Mouse (Mus musculus): ENCODE measurements around the gene Cyp1a2.

Gene Cyp1a2

DNA sequence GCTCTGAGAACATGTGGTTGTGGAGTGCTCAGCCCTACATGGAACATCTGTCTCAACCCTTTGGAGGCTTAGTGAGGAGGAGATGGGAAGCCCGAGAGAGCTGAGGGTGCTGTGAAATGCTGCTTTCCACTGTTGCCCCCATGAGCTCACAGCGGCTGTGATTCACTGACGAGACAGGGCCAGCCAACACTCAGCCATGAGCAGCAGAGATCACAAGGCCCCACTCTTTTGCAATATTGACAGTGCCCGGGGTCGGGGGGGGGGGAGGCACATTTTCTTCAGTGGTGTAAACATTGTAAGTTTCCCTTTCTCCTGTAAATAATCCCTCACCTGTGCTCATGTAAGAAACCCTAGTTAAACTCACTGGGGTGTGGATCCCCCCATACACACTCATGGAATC lies 12.0 kb downstream of the Cyp1a2 start:
- DNase-seq (ENCODE audit: low spot score): no peak

DNA sequence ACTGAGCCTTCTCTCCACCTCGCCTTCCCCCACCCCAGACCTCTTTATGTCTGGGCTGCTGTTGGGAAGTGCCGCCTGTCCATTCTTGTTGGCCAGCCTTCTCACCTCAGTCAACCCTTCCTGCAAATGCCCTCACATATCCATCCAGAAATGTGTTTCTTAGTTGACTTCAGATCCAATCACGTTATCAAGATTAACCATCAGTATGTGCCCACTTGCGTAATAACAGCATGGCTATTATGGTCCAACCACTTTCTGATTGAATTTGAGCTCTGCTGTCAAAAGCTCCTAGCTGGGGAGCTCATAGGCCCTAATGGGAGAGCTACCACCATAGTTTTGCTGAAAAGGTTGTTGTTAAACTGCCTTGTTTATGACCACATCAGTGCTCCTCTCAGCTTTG lies 12.5 kb downstream of the Cyp1a2 start:
- DNase-seq (ENCODE audit: low spot score): no peak

DNA sequence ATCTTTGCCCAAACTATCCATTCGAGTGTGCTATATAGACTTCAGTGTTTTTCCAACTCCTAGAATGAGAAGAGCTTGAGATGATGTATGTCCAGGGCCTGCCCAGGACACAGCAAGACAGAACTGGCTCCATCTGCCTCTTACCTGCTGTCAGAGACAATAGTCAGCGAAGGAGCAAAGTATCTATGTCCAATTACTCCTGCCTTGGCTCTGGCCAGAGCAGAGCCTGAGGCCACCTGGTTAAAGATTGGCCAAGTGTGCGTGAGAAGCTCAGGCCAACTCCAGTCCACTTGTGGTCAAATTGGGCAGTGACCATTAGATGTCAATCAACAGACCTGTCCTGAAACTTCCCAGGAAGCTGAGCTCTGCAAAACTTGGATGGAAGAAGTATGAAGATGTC lies 13.9 kb downstream of the Cyp1a2 start:
- DNase-seq (ENCODE audit: low spot score): no peak

DNA sequence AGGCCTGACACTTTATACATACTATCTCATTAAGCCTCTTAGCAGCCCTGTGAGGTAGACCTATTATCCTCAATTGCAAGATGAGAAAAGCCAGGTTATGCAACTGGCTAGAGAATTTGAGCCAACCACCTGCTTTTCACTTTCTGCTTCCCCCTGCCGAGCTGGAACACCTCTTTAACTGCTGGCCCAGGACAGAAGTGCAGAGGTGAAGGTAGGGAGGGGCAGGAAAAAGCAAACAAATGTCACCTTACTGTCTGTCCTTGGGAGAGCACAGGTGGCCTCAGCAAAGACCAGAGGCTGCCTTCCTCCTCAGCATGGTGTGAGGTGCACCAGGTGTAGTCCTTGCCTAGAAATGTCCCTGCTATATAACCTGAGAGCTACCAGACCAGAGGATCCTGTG lies 15.2 kb downstream of the Cyp1a2 start:
- DNase-seq (ENCODE audit: low spot score): no peak

DNA sequence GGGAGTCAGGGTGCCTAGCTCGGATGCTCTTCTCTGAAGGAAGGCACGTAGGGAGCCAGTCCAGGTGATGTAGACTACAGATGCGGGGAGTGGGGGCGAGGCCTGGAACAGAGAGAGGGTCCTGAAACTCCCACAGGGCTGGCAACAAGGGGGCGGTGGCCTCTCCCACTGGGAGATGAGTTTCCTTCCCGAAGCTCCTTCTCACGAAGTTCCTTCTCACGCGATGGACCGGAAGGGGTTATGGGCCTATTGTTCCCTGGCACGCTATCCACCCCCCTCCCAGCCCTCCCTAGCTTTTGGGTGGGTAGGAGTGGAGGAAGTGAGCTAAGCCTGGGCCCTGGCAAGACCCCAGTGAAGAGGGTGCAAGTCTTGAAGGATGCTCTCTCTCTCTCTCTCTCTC lies 15.7 kb downstream of the Cyp1a2 start:
- no peak for DNase-seq (ENCODE audit: low spot score)

DNA sequence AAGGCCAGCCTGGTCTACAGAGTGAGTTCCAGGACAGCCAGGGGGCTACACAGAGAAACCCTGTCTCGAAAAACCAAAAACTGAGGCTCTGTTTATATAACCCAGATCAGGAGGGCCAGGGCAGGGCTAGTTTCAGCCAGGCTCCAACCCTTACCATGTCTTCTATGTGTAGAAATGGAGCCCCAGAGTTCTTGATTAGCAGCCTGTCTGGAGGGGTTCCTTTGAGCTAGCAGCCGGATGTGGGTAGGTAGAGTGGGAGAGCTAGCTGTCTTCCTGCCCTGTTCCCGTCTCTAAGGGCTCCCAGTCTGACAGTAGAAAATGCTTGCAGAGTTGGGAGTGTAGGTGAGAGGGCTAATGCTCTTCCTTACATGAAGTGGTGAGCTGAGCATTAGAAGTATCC lies 16.4 kb downstream of the Cyp1a2 start:
- DNase-seq (ENCODE audit: low spot score): no peak

DNA sequence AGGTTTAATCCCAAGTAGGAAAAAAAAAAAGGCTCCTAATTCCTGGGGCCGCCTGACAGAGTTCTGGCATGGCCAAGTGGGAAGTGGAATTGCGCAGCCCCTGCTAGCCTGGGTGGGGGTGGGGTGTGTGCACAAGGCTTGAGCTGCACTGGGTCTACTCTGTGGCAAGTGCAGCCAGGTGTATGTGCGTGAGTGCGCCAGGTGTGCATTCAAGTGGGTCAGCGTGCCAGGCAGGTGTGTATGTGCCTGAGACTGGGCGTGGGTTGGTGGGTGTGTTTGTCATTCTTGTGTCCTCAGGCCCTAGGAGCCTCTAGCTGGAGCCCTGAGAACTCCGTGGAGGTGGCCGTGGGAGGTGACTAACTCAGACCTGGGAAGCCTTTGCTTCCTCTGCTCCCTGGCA lies 17.0 kb downstream of the Cyp1a2 start:
- no peak for DNase-seq (ENCODE audit: low spot score)

DNA sequence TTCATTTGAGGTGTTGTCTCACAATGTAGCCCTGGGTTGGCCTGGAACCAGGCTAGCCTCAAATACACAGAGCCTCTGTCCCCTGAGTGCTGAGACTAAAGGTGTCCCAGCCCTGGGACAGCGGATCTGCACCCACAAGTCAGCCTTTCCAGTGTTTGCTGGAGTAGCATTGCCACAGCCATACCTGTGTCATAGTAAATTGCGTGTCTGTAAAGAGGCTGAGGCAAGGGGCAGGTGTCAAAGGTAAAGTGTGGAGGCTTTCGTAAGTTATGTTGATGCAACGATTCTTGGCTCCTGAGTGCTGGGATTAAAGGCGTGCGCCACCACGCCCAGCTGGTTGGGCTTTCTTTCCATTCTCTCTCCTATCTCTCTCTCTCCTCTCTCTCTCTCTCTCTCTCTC lies 18.9 kb downstream of the Cyp1a2 start:
- no peak for DNase-seq (ENCODE audit: low spot score)

DNA sequence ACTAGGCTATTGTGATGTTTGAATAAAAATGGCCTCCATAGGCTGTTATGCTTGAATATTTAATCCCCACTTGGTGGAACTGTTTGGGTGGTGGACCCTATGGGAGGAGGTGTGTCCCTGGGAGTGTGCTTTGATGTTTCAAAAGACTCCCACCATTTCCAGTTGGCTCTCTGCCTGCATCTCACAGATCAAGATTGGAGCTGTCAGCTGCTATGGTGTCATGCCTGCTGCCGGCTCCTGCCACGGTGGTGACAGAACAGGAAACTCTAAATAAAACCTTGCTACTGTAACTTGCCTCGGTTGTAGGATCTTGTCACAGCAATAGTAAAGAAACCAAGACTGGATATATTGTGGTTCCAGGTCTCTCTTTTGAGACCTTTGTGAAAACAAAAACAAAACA lies 22.0 kb downstream of the Cyp1a2 start:
- DNase-seq (ENCODE audit: low spot score): no peak

DNA sequence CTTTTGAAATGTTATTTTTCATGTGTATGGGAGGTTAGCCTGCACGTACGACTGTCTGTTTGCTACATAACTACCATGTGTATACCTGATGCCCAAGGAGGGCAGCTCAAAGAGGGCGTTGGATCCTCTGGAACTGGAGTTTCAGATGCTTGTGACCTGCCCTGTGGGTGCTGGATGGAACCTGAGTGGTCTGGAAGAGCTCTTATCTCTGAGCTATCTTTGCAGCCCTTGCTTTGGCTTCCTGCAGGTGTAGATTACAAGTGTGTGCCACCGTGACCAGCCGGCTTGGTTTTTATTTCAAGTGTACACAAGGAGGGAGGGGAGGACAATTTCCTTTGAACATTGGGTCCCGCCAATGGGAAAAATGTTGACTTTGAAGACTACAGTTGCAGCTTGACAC lies 23.0 kb downstream of the Cyp1a2 start:
- DNase-seq (ENCODE audit: low spot score): no peak

DNA sequence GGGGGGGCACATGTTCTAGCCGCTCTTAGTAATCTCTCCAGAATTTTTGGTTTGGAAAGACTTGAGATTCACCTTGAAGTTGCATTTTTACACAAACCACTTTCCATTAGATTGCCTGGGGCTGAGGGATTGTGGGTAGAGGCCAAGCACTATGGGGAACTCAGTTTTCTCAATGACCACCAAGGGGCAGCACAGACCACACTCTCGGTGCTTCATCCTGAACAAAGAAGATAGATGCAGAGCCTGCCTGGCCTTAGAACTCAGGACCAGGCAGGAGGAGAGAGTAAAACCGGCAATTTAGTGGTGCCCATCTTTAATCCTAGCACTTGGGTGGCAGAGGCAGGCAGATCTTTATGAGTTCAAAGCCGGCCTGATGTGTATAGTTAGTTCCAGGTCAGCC lies 23.7 kb downstream of the Cyp1a2 start:
- DNase-seq (ENCODE audit: low spot score): peak; percentile 81

DNA sequence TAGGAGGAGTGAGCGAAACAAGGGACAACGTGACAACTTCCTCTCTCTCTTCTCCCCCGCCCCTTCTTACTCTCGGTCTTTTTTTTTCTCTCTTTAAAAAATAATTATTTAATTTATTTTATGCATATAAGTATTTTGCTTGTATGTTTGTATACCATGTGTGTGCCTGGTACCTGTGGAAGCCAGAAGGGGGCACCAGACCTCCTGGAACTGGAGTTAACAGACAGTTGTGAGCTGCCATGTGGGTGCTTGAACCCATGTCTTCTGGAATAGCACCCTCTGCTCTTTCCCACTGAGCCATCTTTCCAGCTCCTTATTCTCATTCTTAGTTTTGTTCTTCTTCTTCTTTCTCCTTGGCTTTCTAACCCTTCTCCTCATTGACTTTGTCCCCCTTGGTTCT lies 24.5 kb downstream of the Cyp1a2 start:
- DNase-seq (ENCODE audit: low spot score): no peak

DNA sequence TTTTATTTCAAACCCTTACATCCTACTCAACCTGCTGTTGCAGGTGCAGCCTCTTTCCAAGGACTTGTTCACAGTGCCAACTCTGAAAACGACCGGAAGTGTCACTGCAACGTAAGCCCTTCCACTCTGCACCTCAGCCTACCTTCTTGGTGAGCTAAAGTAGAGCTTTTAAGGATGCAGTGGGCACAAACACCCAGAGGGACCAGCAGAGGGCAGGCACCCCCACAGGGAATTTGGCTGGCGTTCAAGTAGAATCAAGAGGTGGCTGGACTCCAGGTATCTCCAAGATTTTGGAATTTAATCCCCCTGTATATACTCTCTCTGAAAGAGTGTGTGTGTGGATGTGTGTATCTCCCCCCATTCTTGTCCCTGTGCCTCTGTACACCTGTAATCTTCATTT lies 25.7 kb downstream of the Cyp1a2 start:
- no peak for DNase-seq (ENCODE audit: low spot score)

DNA sequence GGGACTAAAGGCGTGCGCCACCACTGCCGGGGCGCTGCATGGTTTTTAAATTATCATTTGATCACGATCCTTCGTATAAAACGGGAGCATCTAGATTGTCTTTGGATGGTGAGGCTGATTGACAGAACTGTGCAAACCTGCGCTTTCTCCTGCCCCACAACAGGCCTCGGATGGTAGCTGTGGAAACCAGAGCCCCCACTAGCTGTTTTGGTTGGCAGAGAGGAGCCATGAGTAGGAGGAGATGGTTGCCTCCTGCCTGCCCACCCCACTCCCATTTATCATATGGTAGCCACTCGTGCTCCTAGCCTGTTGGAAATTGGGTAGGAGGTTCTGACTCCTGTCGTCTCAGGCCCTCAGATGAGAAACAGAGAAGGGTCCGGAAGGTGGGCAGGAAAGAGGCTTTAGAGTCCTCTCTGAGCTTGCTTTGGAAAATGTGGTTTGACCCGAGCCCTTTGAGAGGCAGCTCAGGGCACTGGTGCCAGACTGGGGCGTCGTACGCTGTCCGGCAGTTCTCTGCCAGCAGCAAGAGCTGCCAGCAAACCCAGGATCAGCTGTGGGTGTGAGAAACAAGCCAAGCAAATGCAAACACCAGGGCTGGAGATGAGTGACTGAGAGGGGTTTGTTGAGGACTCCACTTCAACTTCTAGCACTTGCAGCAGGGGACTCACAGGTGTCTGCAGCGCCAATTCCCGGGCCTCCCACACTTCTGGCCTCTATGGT lies 26.7 kb downstream of the Cyp1a2 start:
- no peak for DNase-seq (ENCODE audit: low spot score)

DNA sequence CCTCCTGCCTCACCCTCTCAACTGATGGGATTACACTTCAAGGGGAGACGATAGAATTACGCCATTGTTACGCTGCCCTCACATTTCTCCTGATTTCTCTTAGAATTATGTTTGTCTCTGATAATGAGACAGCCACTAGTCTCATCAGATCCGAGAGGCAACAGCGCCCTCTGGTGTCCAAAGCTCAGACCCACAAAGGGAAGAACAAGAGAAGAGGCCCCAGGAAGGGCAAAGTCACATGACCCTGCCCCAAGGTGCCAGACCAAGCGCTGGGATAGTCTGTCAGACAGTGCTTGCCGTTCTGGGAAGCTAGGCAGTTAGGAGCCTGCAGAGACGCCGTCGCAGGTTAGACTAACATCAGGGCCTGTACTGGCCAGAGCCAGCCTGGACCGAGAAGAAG lies 27.8 kb downstream of the Cyp1a2 start:
- peak; percentile 94 for DNase-seq (ENCODE audit: low spot score)

DNA sequence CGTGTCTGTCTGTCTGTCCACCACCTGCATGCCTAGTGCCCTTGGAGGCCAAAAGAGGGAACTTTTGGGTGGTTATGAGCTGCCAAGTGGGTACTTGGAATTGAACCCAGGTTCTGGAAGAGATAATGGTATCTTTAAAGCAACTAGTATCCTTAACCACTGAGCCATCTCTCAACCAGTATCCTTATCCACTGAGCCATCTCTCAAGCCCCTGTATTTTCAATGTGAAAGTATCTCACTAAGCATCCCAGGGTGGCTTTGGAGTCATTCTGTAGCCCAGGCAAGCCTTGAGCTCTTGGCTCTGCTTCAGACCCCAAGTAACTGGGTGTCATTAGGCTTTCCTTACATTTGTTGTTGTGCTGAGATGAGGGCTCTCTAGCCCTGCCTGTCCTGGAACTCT lies 28.5 kb downstream of the Cyp1a2 start:
- no peak for DNase-seq (ENCODE audit: low spot score)

DNA sequence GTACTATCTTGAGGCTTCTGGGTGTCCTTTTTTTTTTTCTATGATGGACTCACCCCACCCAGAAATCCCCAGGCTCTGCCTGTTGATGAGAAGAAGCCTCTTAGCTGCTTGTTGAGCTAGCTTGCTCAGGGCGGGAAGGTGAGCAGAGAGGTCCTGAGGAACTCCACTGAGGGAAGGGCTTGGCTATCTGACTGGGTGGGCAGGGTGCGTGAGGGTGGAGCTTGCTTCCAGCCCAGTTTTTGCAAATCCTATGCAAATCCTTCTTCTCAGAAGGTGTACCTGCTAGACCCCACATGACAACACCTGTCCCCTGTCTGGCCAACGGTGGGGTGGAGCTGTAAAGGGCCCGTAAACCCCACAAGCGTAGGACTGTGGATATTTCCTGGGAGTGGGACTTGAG lies 30.2 kb downstream of the Cyp1a2 start, which contains the start of gene Csk:
Csk (minus strand) TSS at position 349 of the 400 bp plus-strand sequence.
- no peak for DNase-seq (ENCODE audit: low spot score)

DNA sequence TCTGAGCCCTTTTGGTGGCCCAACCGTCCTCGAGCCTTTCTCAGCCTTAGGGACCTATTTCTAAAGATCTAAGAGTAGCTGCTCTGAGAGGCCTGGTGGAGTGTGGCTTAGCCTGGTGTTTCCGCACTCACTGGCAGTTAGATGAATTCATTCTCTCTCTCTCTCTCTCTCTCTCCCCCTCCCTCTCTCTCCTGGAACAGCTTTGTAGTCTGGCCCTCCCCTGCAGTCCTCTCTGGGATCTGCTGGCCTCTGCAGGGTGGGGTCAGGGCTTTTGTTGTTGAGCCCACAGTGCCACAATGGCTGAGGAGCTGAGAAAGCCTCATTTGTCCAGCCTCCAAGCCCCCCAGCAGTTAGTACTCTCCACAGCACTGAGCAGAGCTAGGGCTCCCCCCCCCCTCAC lies 30.6 kb downstream of the Cyp1a2 start:
- DNase-seq (ENCODE audit: low spot score): no peak

DNA sequence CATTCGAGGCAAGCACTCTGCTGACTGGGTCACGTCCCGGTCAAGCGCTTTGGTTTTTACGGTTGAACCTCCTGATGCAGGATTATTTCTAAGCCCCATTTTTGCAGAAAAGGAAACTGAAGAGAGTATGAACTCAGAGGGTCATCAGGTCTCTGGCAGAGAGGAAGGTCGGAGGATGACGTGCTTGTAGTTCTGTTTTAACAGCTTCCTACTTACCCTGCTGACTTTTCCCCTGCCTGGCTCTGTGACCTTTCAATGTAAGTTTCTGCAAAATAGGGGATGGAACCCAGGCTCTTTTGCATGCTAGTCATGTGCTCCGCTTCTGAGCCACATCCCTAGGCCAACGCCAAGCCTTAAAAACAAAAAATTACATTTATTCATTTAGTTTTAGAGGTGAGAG lies 31.2 kb downstream of the Cyp1a2 start:
- DNase-seq (ENCODE audit: low spot score): no peak

DNA sequence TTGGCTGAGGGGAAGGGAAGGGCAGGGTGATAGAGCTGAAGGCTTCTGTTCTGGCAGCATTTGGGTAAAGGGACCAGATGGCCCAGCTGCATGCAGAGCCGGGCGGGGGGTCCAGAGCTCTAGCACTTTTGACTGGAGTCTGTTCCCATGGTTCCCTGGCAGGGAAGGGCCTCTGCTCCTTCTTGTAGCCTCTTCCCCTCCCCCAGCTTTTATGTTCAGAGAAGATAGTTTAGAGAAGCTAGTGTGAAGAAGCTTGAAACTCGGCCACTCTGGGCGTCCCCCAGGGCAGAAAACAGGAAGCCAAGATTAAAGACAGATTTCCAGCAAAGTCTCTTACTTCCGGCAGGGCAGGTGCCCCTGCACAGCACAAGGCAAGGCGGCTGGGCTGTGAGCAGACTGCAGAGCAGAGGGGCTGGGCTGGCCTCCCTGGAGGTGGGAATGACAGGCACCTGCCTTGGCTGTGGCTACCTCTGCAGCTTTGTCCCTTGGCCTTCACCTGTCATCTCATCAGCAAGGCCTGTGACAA lies 32.7 kb downstream of the Cyp1a2 start:
- DNase-seq (ENCODE audit: low spot score): peak; percentile 35

DNA sequence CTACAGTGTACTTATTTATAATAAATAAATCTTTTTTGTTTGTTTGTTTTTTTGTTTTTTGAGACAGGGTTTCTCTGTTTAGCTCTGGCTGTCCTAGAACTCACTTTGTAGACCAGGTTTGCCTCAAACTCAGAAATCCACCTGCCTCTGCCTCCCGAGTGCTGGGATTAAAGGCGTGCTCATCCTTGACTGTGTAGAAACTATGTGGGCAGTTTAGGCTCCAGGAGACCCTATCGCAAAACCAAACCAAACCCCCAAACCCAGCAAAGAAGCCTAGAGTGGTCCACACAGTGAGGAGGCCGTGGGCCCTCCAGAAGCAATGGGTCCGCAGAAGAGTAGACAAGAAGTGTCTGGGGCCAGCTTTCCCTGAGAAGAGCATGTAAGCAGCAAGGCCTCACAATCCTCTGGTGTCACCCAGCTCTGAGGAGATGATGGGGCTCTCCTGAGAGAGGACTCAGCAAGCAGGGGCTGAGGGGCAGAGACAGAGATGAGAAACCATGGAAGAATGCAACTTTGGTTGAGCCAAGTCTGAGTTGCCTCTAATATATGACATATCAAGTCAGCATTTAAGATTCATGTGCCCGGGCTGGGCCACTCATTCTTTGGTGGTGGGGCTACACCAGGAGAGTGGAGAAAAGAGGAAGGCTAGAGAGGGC lies 33.2 kb downstream of the Cyp1a2 start:
- no peak for DNase-seq (ENCODE audit: low spot score)

DNA sequence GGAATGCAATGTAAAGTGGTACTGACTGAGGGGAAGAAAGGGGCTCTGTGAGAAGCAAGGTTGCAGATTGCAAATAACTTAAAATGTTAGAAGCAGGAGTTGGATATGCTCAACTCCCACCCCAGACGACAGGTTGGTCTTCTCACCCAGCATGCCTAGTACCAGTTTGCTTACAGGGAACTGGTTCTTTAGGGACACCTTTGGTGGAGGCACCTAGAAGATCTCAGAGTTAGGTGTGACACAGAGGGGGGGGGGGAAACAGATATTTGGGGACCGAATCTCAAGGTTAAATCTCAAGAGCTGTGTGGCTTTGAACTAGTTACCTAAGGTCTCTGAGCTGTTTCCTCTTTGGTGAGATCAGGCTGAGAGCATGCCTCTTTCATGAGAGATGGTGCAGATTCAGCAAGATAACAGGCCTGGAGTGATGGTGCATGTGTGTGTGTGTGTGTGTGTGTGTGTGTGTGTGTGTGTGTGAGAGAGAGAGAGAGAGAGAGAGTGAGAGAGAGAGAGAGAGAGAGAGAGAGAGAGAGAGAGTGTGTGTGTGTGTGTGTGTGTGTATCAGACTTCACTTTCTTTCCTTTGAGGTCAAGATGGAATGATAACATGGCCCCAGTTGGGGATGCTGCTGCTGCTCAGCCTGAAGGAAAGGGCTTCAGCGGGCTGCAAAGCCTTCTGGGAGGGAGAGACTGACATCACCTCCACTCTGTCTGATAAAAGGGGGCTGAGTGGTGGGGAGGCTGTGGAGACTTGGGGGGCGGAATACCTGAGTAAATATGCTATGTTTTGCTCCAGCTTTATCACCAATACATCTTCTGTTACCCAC lies 36.0 kb downstream of the Cyp1a2 start:
- DNase-seq (ENCODE audit: low spot score): no peak

DNA sequence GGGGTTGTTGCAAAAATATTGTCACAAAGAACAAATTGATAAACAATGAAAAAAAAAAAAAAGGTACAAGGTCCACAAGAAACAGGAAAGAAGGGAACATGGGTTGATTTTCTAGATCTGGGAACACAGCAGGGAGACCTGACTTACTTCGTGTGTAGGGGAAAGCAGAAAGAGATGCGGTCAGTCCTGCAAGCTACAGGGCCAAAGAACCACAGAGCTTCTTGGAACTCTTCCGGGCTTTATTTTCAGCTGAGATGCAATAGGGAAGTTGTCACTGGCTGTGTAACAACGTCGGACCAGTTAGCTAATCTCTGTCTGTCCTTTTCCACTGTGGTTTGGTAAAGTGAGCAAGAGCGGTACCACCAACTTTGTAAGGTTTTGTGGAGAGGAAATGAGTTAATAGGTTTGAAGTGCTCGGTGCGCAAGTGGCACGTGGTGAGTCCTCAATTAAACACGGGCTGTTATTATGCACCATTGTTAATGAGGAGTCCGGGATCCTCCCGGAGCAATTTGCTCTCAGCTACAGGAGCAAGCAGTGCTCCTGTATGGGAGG lies 36.9 kb downstream of the Cyp1a2 start:
- no peak for DNase-seq (ENCODE audit: low spot score)
